Mouse (Mus musculus) CH12.LX (cell line): ENCODE measurements at regions not wholly inside any gene's neighbourhood (a gene's known extent, or its start where the extent isn't known, plus 50 kb on each side); places are given as distances from the start of the nearest gene placed in this dataset.

Source experiments
- DNase-seq: peaks from one replicate; pipeline ENCODE4 v3.0.0-alpha.2; 2013; ENCODE audit errors: extremely low read depth
- H3K27ac ChIP-seq: 2 replicates; pipeline ENCODE4 v1.5.1; 2012; ENCODE audit warnings: low read depth, mild to moderate bottlenecking, control low read depth, moderate library complexity; ENCODE audit not compliant: insufficient read depth
- H3K27me3 ChIP-seq: replicated peaks from 2 replicates; pipeline ENCODE3; 2012; ENCODE audit warnings: inconsistent platforms
- H3K36me3 ChIP-seq, 2 experiments: replicated peaks in 1 of 2; 2 replicates each; pipeline versions ENCODE3 to v1.6.1; 2012; ENCODE audit warnings: inconsistent platforms in 1 of 2, low read length in 1 of 2, mild to moderate bottlenecking in 1 of 2, mixed read lengths in 1 of 2, moderate library complexity in 1 of 2; ENCODE audit not compliant: control insufficient read depth in 1 of 2, insufficient read depth in 1 of 2
- H3K4me1 ChIP-seq, 2 experiments: 2 replicates each; pipeline ENCODE4 v1.6.1; 2012; ENCODE audit warnings: inconsistent platforms in 1 of 2, moderate library complexity in 1 of 2; ENCODE audit not compliant: insufficient read depth in 2 of 2, control insufficient read depth in 1 of 2
- H3K4me2 ChIP-seq: 2 replicates; pipeline ENCODE4 v1.6.1; 2012; ENCODE audit warnings: low read depth, mild to moderate bottlenecking, control low read depth; ENCODE audit not compliant: poor library complexity, insufficient read depth, severe bottlenecking
- H3K4me3 ChIP-seq, 3 experiments: fragments of 150-350 bp in 1 of 3; sonication (generic) in 1 of 3; replicated peaks in 1 of 3; 2 replicates each; pipeline versions ENCODE3 to v1.5.1; 2011 to 2012; ENCODE audit warnings: low read depth in 2 of 3, low read length in 2 of 3, mild to moderate bottlenecking in 2 of 3, moderate library complexity in 2 of 3, control low read depth in 1 of 3, improper control_type of control experiment in 1 of 3, inconsistent platforms in 1 of 3, mixed read lengths in 1 of 3; ENCODE audit not compliant: poor library complexity in 1 of 3
- H3K79me2 ChIP-seq: replicated peaks from 2 replicates; pipeline ENCODE4 v1.6.1; 2012; ENCODE audit warnings: mild to moderate bottlenecking, moderate library complexity; ENCODE audit not compliant: control insufficient read depth, poor library complexity, insufficient read depth, severe bottlenecking; ENCODE audit errors: extremely low read depth
- H3K9ac ChIP-seq: 2 replicates; pipeline ENCODE4 v1.6.1; 2012; ENCODE audit warnings: low read depth, mild to moderate bottlenecking, control low read depth, moderate library complexity; ENCODE audit not compliant: insufficient read depth
- H3K9me3 ChIP-seq: replicated peaks from 2 replicates; pipeline ENCODE3; 2012; ENCODE audit warnings: low read length, inconsistent platforms, mixed read lengths
- BHLHE40 ChIP-seq: IDR thresholded peaks from 2 replicates; pipeline ENCODE4 v1.6.1; 2011; ENCODE audit warnings: mild to moderate bottlenecking, low read depth, low read length, improper control_type of control experiment
- CHD1 ChIP-seq: IDR thresholded peaks from 2 replicates; pipeline ENCODE4 v1.6.1; 2012; ENCODE audit warnings: low read depth, low read length, improper control_type of control experiment, inconsistent platforms
- CTCF ChIP-seq, 2 experiments: IDR thresholded peaks in 1 of 2; conservative IDR thresholded peaks in 1 of 2; 2 replicates each; pipeline ENCODE4 v1.5.1; 2011 to 2012; ENCODE audit warnings: low read depth in 2 of 2, low read length in 2 of 2, improper control_type of control experiment in 1 of 2, inconsistent platforms in 1 of 2, mild to moderate bottlenecking in 1 of 2, moderate library complexity in 1 of 2
- E2F4 ChIP-seq: IDR thresholded peaks from 2 replicates; pipeline ENCODE4 v1.6.1; 2011; ENCODE audit warnings: low read depth, low read length, improper control_type of control experiment; ENCODE audit not compliant: insufficient replicate concordance
- ELF1 ChIP-seq: IDR thresholded peaks from 2 replicates; pipeline ENCODE4 v1.6.1; 2014; ENCODE audit warnings: low read depth, mild to moderate bottlenecking, inconsistent platforms, low read length, improper control_type of control experiment
- ETS1 ChIP-seq: conservative IDR thresholded peaks from 2 replicates; pipeline ENCODE4 v1.6.1; 2012; ENCODE audit warnings: low read depth, mild to moderate bottlenecking, inconsistent platforms, low read length, improper control_type of control experiment, moderate library complexity
- GABPA ChIP-seq: IDR thresholded peaks from 2 replicates; pipeline ENCODE4 v1.6.1; 2012; ENCODE audit warnings: low read depth, low read length, improper control_type of control experiment, inconsistent platforms; ENCODE audit not compliant: insufficient replicate concordance
- JUND ChIP-seq: conservative IDR thresholded peaks from 2 replicates; pipeline ENCODE4 v1.6.1; 2011; ENCODE audit warnings: low read depth, low read length, improper control_type of control experiment
- KAT2A ChIP-seq: IDR thresholded peaks from 2 replicates; pipeline ENCODE4 v1.6.1; 2012; ENCODE audit warnings: low read length, improper control_type of control experiment, inconsistent platforms; ENCODE audit not compliant: insufficient replicate concordance
- MAFK ChIP-seq: IDR thresholded peaks from 2 replicates; pipeline ENCODE4 v1.6.1; 2011; ENCODE audit warnings: low read length, improper control_type of control experiment; ENCODE audit not compliant: insufficient replicate concordance
- MAX ChIP-seq: IDR thresholded peaks from 2 replicates; pipeline ENCODE4 v1.6.1; 2011; ENCODE audit warnings: low read length, improper control_type of control experiment
- MAZ ChIP-seq: IDR thresholded peaks from 2 replicates; pipeline ENCODE4 v1.6.1; 2012; ENCODE audit warnings: low read depth, mild to moderate bottlenecking, inconsistent platforms, low read length, improper control_type of control experiment, moderate library complexity
- MEF2A ChIP-seq: IDR thresholded peaks from 2 replicates; pipeline ENCODE4 v1.6.1; 2014; ENCODE audit warnings: low read depth, mild to moderate bottlenecking, inconsistent platforms, low read length, improper control_type of control experiment, borderline replicate concordance
- MXI1 ChIP-seq: IDR thresholded peaks from 2 replicates; pipeline ENCODE4 v1.6.1; 2011; ENCODE audit warnings: mild to moderate bottlenecking, low read depth, low read length, improper control_type of control experiment
- NELFE ChIP-seq: IDR thresholded peaks from 2 replicates; pipeline ENCODE4 v1.6.1; 2011; ENCODE audit warnings: low read depth, low read length, improper control_type of control experiment
- NRF1 ChIP-seq: IDR thresholded peaks from 2 replicates; pipeline ENCODE4 v1.6.1; 2014; ENCODE audit warnings: low read depth, mild to moderate bottlenecking, inconsistent platforms, low read length, improper control_type of control experiment, moderate library complexity
- PAX5 ChIP-seq: IDR thresholded peaks from 2 replicates; pipeline ENCODE4 v1.6.1; 2012; ENCODE audit warnings: low read length, inconsistent platforms, mixed read lengths
- POLR2A ChIP-seq: IDR thresholded peaks from 2 replicates; pipeline ENCODE4 v1.6.1; 2011; ENCODE audit warnings: low read depth, mild to moderate bottlenecking, improper control_type of control experiment, low read length
- POLR2AphosphoS2 ChIP-seq: IDR thresholded peaks from 2 replicates; pipeline ENCODE4 v1.6.1; 2011; ENCODE audit warnings: low read depth, low read length, improper control_type of control experiment
- RCOR1 ChIP-seq: conservative IDR thresholded peaks from 2 replicates; pipeline ENCODE4 v1.6.1; 2012; ENCODE audit warnings: low read depth, mild to moderate bottlenecking, inconsistent platforms, low read length, improper control_type of control experiment
- SIN3A ChIP-seq: IDR thresholded peaks from 2 replicates; pipeline ENCODE4 v1.6.1; 2012; ENCODE audit warnings: low read length, improper control_type of control experiment, inconsistent platforms
- SMC3 ChIP-seq: IDR thresholded peaks from 2 replicates; pipeline ENCODE4 v1.6.1; 2011; ENCODE audit warnings: low read depth, low read length, improper control_type of control experiment
- TBP ChIP-seq: conservative IDR thresholded peaks from 2 replicates; pipeline ENCODE4 v1.6.1; 2011; ENCODE audit warnings: low read depth, low read length, improper control_type of control experiment
- TCF12 ChIP-seq: IDR thresholded peaks from 2 replicates; pipeline ENCODE4 v1.6.1; 2014; ENCODE audit warnings: low read depth, mild to moderate bottlenecking, inconsistent platforms, low read length, improper control_type of control experiment
- UBTF ChIP-seq: IDR thresholded peaks from 2 replicates; pipeline ENCODE4 v1.6.1; 2012; ENCODE audit warnings: low read depth, mild to moderate bottlenecking, inconsistent platforms, low read length, improper control_type of control experiment, moderate library complexity
- ZC3H11A ChIP-seq: IDR thresholded peaks from 2 replicates; pipeline ENCODE4 v1.6.1; 2012; ENCODE audit warnings: low read depth, mild to moderate bottlenecking, inconsistent platforms, low read length, improper control_type of control experiment
- ZKSCAN1 ChIP-seq: IDR thresholded peaks from 2 replicates; pipeline ENCODE4 v1.6.1; 2012; ENCODE audit warnings: low read depth, inconsistent platforms, low read length, improper control_type of control experiment, borderline replicate concordance
- ZMIZ1 ChIP-seq: IDR thresholded peaks from 2 replicates; pipeline ENCODE4 v1.6.1; 2012; ENCODE audit warnings: low read depth, mild to moderate bottlenecking, inconsistent platforms, low read length, improper control_type of control experiment
- ZNF384 ChIP-seq: IDR thresholded peaks from 2 replicates; pipeline ENCODE4 v1.6.1; 2012; ENCODE audit warnings: low read depth, low read length, improper control_type of control experiment, inconsistent platforms
- dilution Hi-C: fragments of 300-500 bp; cut with MboI; formaldehyde crosslinking; loops from 2 replicates; pipeline ENCODE4 v1.14.3; 2020; ENCODE audit warnings: low sequenced_read_pairs; ENCODE audit not compliant: extremely low pct_unique_long_range_greater_than_20kb, extremely low pct_ligation_motif_present
- in situ Hi-C: fragments of 300-500 bp; cut with MboI; formaldehyde crosslinking; loops from 3 replicates; pipeline ENCODE4 v1.14.3; 2019; ENCODE audit warnings: low sequenced_read_pairs, low pct_ligation_motif_present, low pct_unique_long_range_greater_than_20kb, mixed read lengths

DNA sequence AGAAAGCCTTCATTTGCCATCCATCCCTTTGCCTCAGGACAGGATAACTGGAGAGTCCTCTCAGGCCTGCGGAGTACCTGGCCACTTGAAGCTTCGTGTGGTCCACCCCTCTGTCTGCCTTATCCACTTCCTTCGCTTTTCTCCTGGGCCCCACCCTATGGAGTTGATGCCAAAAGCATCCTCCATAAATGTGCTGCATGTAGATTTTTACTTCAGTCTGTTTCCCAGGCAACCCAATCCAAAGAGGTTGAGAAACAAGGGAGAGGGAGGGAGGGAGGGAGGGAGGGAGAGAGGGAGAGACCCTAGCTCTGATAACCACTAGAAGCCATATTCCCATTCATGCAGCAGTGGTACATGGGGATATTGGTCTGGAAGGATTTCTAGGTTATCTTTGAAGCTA is 80.7 kb upstream of the Crhr1 start:
- Histone ChIP-seq H3K27ac (no peak overlapping the region), H3K4me1 (peaks cover 2 to 7% of the 10 kb centered on the region in 2 experiments; a peak in 2 of 4 replicates), H3K9ac (no peak overlapping the region), H3K9me3 (peaks cover 7% of the 10 kb centered on the region), H3K36me3 (no peaks in the 10 kb centered on the region), H3K79me2 (no peaks in the 10 kb centered on the region), H3K4me3 (no peak overlapping the region), H3K27me3 (peaks cover 6% of the 10 kb centered on the region), H3K4me2 (no peak overlapping the region)
- dilution Hi-C loops (no loop called here), in situ Hi-C loops (no loop called here)
- DNase-seq, result no peak
- TF ChIP-seq JUND (no peak), ETS1 (no peak), ZNF384 (no peak), MEF2A (no peak), MAZ (no peak), NELFE (no peak), ELF1 (no peak), POLR2AphosphoS2 (no peak), CTCF (conservative IDR thresholded peaks at IDR 0.05 in 1 of 2, IDR thresholded peaks at IDR 0.05 in 1 of 2; ENCODE audit: low read depth in 2 of 2, low read length in 2 of 2) (no peak), MXI1 (no peak), GABPA (no peak), E2F4 (no peak), BHLHE40 (no peak), TCF12 (no peak), NRF1 (no peak), KAT2A (no peak), CHD1 (no peak)

DNA sequence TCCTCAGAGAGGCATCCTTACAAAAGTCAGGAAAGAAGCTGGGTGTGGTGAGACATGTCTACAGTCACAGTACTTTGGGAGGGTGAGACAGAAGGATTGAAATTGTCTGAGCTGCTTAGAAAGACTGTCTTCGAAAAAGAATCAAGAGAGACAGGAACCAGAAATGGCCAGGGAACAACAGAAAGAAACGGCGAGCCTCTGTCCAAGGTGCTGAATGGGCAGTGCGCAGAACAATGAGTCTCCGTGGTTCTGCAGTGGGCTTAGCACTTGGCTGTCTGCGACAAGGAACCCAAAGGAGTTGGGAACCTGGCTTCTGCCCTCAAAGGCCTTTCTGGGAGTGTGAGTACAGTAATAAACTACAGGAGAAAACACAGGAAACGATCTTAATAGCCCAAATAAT is 79.4 kb upstream of the Crhr1 start:
- Histone ChIP-seq H3K27me3 (peaks cover 6% of the 10 kb centered on the region), H3K79me2 (no peaks in the 10 kb centered on the region), H3K4me3 (no peak overlapping the region), H3K27ac (no peak overlapping the region), H3K4me2 (no peak overlapping the region), H3K9ac (no peak overlapping the region), H3K36me3 (no peaks in the 10 kb centered on the region), H3K9me3 (no peaks in the 10 kb centered on the region), H3K4me1 (peaks cover 2 to 13% of the 10 kb centered on the region in 2 experiments; a peak in 2 of 4 replicates)
- DNase-seq, result peak; percentile 49
- no peak for TF ChIP-seq ZKSCAN1
- no peak for TF ChIP-seq POLR2AphosphoS2
- 0 out of 2 replicates have a peak, but pooled peaks have one; percentile 44 for TF ChIP-seq SIN3A
- TF ChIP-seq KAT2A, result no peak
- no peak for TF ChIP-seq E2F4
- no peak for TF ChIP-seq ETS1
- no peak for TF ChIP-seq MAFK
- no peak for TF ChIP-seq ZMIZ1
- no peak for TF ChIP-seq CTCF (conservative IDR thresholded peaks at IDR 0.05 in 1 of 2, IDR thresholded peaks at IDR 0.05 in 1 of 2; ENCODE audit: low read depth in 2 of 2, low read length in 2 of 2)
- peak; percentile 54; the same call in 1 of the 2 replicates for TF ChIP-seq MXI1
- TF ChIP-seq NRF1, result no peak
- TF ChIP-seq TBP, result no peak
- TF ChIP-seq ZNF384, result no peak
- TF ChIP-seq PAX5, result no peak
- no peak for TF ChIP-seq CHD1
- TF ChIP-seq MAX, result no peak
- peak; percentile 22; the same call in 1 of the 2 replicates for TF ChIP-seq SMC3
- no peak for TF ChIP-seq ZC3H11A
- TF ChIP-seq UBTF, result no peak
- TF ChIP-seq RCOR1, result no peak
- TF ChIP-seq GABPA, result no peak
- no peak for TF ChIP-seq JUND
- no peak for TF ChIP-seq POLR2A
- dilution Hi-C loops, result no loop called here
- in situ Hi-C loops, result no loop called here
